Comparison of ENCODE assay signal across 36 mouse cellular contexts in the genomic region with DNA sequence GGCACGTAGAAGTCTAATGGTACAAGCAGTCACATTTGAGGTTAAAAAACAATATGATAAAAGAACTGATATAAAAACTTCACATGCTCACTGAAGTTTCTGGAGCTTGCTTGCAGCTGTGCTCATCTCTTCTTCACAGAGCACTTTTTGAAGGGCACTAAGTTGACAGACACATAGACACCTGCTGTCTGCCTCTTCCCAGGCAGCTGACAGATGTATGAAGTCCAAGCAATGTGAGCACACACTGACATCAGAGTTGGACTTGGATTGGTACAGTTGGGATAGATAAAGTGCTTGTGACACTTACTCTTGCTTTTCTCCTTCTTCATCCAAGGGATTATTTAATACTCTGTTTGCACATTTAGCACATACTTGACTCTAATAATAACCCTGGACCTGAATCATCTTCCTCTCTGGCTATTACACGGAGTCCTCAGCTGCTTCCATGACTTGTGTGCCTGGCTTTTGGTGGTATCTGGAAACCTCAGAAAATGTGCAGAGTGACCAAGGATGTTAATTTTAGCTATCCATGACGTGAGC. TPM values are rescaled to one million over a fixed set of nuclear protein-coding genes. Genes with fewer than 3 reads are reported as not detected.
DNase-seq lines count a peak whose midpoint lies in the region; ATAC-seq and TF ChIP-seq lines count a peak whose summit lies in the region.
"Had no signal": no experiment of that assay in that cellular context is flagged by ENCODE, and none has a peak within 500 bp of the region (broad histone marks: within the 10 kb centered on the region; RNA-seq: fewer than 3 reads in every experiment).

No protein-coding gene starts in this region.

- H3K4me3 ChIP-seq in heart, embryonic 12.5 days = no peak overlapping the region
- H3K4me3 ChIP-seq in C2C12 (ENCODE audit: insufficient read depth, poor library complexity, severe bottlenecking) = no peak overlapping the region
- no peak overlapping the region for H3K4me3 ChIP-seq in forebrain, embryonic 15.5 days
- H3K4me3 ChIP-seq: erythroblast, embryonic 14.5 days; heart, embryonic 13.5 days; hindbrain, embryonic 13.5 days; midbrain, embryonic 10.5 days; midbrain, embryonic 15.5 days had no signal

- 70% methylated on average over 3 of the region's 3 CpGs for WGBS in heart, embryonic 12.5 days
- WGBS in forebrain, embryonic 15.5 days = 87% methylated on average over 3 of the region's 3 CpGs

- H3K27ac ChIP-seq in heart, embryonic 12.5 days (ENCODE audit: poor library complexity, severe bottlenecking) = no peak overlapping the region
- no peak overlapping the region for H3K27ac ChIP-seq in forebrain, embryonic 15.5 days (replicated peaks)
- H3K27ac ChIP-seq: heart, embryonic 13.5 days; hindbrain, embryonic 13.5 days; liver, embryonic 14.5 days; midbrain, embryonic 10.5 days; midbrain, embryonic 15.5 days had no signal

- H3K4me2 ChIP-seq in heart, embryonic 12.5 days = no peak overlapping the region
- H3K4me2 ChIP-seq in forebrain, embryonic 15.5 days (replicated peaks) = no peak overlapping the region
- H3K4me2 ChIP-seq: heart, embryonic 13.5 days; hindbrain, embryonic 13.5 days; lung, embryonic 14.5 days; midbrain, embryonic 15.5 days had no signal

- ATAC-seq in heart, embryonic 12.5 days (ENCODE audit: insufficient number of reproducible peaks, low FRiP score) = no peak
- no peak for ATAC-seq in forebrain, embryonic 15.5 days (replicated peaks)
- ATAC-seq: activated CD4-positive, CD25-positive, alpha-beta regulatory T cell, adult 4 months; intestine, embryonic 16.5 days; midbrain, embryonic 15.5 days had no signal

- H3K79me2 ChIP-seq in C2C12 (ENCODE audit: control insufficient read depth, insufficient read depth) = no peaks in the 10 kb centered on the region

- no peaks in the 10 kb centered on the region for H3K79me3 ChIP-seq in C2C12 (ENCODE audit: low read depth)

- H3K9me3 ChIP-seq in heart, embryonic 12.5 days (replicated peaks) = no peaks in the 10 kb centered on the region
- H3K9me3 ChIP-seq in forebrain, embryonic 15.5 days = no peaks in the 10 kb centered on the region
- H3K9me3 ChIP-seq: heart, embryonic 13.5 days; hindbrain, embryonic 13.5 days; midbrain, embryonic 10.5 days; midbrain, embryonic 15.5 days had no signal

- H3K4me1 ChIP-seq in heart, embryonic 12.5 days (replicated peaks) = no peaks in the 10 kb centered on the region
- H3K4me1 ChIP-seq in forebrain, embryonic 15.5 days = no peaks in the 10 kb centered on the region
- H3K4me1 ChIP-seq: hindbrain, embryonic 13.5 days; midbrain, embryonic 10.5 days; midbrain, embryonic 15.5 days had no signal

- TF ChIP-seq CTCF in C2C12 (IDR thresholded peaks at IDR 0.05; ENCODE audit: control insufficient read depth, insufficient read depth, insufficient read length) = no peak

- no peak overlapping the region for H3ac ChIP-seq in C2C12 (ENCODE audit: control insufficient read depth, insufficient read length, low read depth)

- no peaks in the 10 kb centered on the region for H3K36me3 ChIP-seq in heart, embryonic 12.5 days
- H3K36me3 ChIP-seq in C2C12 (ENCODE audit: control insufficient read depth, insufficient read depth) = no peaks in the 10 kb centered on the region
- H3K36me3 ChIP-seq in forebrain, embryonic 15.5 days = no peaks in the 10 kb centered on the region
- H3K36me3 ChIP-seq: heart, embryonic 13.5 days; hindbrain, embryonic 13.5 days; midbrain, embryonic 10.5 days; midbrain, embryonic 15.5 days had no signal

- no peaks in the 10 kb centered on the region for H3K27me3 ChIP-seq in heart, embryonic 12.5 days (replicated peaks)
- H3K27me3 ChIP-seq in C2C12 (ENCODE audit: control insufficient read depth, insufficient read depth, insufficient read length) = no peaks in the 10 kb centered on the region
- no peaks in the 10 kb centered on the region for H3K27me3 ChIP-seq in forebrain, embryonic 15.5 days
- H3K27me3 ChIP-seq: CH12.LX; heart, embryonic 13.5 days; hindbrain, embryonic 13.5 days; midbrain, embryonic 15.5 days had no signal

- DNase-seq in heart, adult 18-20 months = peak; percentile 29 to 54
- peak; percentile 63 for DNase-seq in gastrocnemius, postnatal 25 days
- DNase-seq in thymus, postnatal 10 days (ENCODE audit: low spot score in 2 of 2) = peak; percentile 36 to 41
- DNase-seq in ovary, adult 18-20 months (ENCODE audit: low spot score) = no peak
- DNase-seq in spleen, adult 18-20 months = no peak
- DNase-seq: adrenal gland, adult 2 months; adrenal gland, postnatal 36 days; B cell, adult 2 months; cerebellum, adult 18-20 months; cerebellum, postnatal 10 days; liver; lung, embryonic 14.5 days; right cerebral cortex, adult 18-20 months had no signal

- no peak overlapping the region for H3K9ac ChIP-seq in heart, embryonic 12.5 days
- H3K9ac ChIP-seq in forebrain, embryonic 15.5 days (replicated peaks) = no peak overlapping the region
- H3K9ac ChIP-seq: heart, embryonic 13.5 days; hindbrain, embryonic 13.5 days; liver, embryonic 14.5 days; lung, embryonic 14.5 days; midbrain, embryonic 15.5 days had no signal

TF ChIP-seq in C2C12, 6 proteins besides CTCF, POLR2A, EP300 and RAD21:
- TF ChIP-seq MYOD1 (IDR thresholded peaks at IDR 0.05; ENCODE audit: control insufficient read depth, insufficient read length, low read depth) = peak; percentile 52
- TF ChIP-seq FOSL1 (IDR thresholded peaks at IDR 0.05; ENCODE audit: insufficient read depth, low read length, poor library complexity, severe bottlenecking) = no peak

RNA-seq across cellular contexts. Expression of a gene that starts 47.7 kb away (rescaled TPM):
- not detected for total RNA-seq in heart, adult 18-20 months (2021)
- not detected in 2 replicates for polyA plus RNA-seq in heart, embryonic 12.5 days (2016; fragmentation: Nextera tagmentation; extraction: Ambion mirVana)
- polyA plus RNA-seq in C2C12 (2012; fragmentation: generic; extraction: Trizol) = not detected
- not detected for total RNA-seq in gastrocnemius, postnatal 25 days (2021)
- not detected in 2 replicates for polyA plus RNA-seq in forebrain, embryonic 15.5 days (2015; fragmentation: Nextera tagmentation; extraction: Ambion mirVana)
- total RNA-seq: adrenal gland, adult 2 months; adrenal gland, postnatal 36 days; CH12.LX; ES-E14; heart, postnatal 36 days; layer of hippocampus, postnatal 10 days; left cerebral cortex, adult 18-20 months; left cerebral cortex, postnatal 14 days; megakaryocyte progenitor cell, adult 5-6 weeks; neutrophil, adult 5-6 weeks had no signal
- polyA plus RNA-seq: activated CD4-positive, CD25-positive, alpha-beta regulatory T cell, adult 4 months; adrenal gland, adult 2 months; erythroblast, embryonic 14.5 days; forebrain, embryonic 11.5 days; heart, embryonic 13.5 days; intestine, embryonic 16.5 days; large intestine, adult 2 months; limb, embryonic 11.5 days; liver, embryonic 14.5 days; lung, embryonic 14.5 days; midbrain, embryonic 10.5 days; midbrain, embryonic 15.5 days; neural tube, embryonic 11.5 days had no signal

RNA-seq across cellular contexts. Expression of a gene that starts 56.1 kb away (rescaled TPM):
- 10 to 100 TPM; 27.3 to 43.5 TPM for total RNA-seq in heart, adult 18-20 months (2021)
- polyA plus RNA-seq in heart, embryonic 12.5 days (2016; fragmentation: Nextera tagmentation; extraction: Ambion mirVana) = 11.6 and 12.3 TPM in 2 replicates
- polyA plus RNA-seq in C2C12 (2012; fragmentation: generic; extraction: Trizol) = 1.6 TPM
- total RNA-seq in gastrocnemius, postnatal 25 days (2021) = 10 to 100 TPM; 13.0 to 17.5 TPM
- 1.8 and 1.9 TPM in 2 replicates for polyA plus RNA-seq in forebrain, embryonic 15.5 days (2015; fragmentation: Nextera tagmentation; extraction: Ambion mirVana)

Comparison
In these comparisons a context has a peak if more than half of its experiments do, and no peak if none do; other contexts are left out.
1. DNase-seq: peak in heart, adult 18-20 months (2 of 2), gastrocnemius, postnatal 25 days (single experiment) and thymus, postnatal 10 days (2 of 2); none in ovary, adult 18-20 months (single experiment) and spleen, adult 18-20 months (0 of 2).